Mouse (Mus musculus): Measurements from ENCODE around the gene Nucks1. TPM values are rescaled to one million over a fixed set of nuclear protein-coding genes. Genes with fewer than 3 reads are reported as not detected.

Gene Nucks1
- polyA plus RNA-seq, 1 experiment, result 4.7 TPM

DNA sequence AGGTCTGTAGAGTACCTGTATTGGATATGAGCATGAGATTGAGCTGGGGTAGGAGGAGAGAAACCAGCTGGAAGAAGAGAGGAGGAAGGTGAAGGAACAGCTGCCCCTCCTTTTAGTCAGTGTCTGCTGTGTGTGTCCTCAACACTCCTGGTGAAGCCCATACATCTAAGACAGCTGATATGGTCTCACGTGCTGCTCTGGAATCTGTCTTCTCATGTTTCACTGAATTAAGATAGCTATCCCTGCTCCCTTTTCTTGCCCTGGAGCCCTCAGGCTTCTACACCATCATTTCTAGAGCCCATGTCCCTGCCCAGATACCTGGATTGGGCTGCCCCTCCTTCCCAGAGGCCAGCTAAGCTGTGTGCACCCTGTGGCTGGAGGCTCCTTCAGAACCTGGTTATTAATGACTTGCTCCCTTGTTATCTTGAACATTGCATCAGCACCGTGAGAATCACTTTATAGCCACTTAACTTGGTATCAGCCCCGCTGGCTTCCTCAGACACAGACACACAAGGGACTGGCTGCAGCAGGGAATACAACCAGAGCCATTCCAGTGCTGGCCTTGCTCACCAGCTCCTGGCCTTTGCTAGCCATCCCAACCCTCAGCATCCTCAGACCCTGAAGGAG lies 44.9 kb downstream of the Nucks1 start:
- 72% methylated on average over 3 of the region's 3 CpGs for WGBS
- H3K4me1 ChIP-seq (ENCODE audit: control insufficient read depth, insufficient read depth, insufficient read length), result no peaks in the 10 kb centered on the region
- no peaks in the 10 kb centered on the region for H3K36me3 ChIP-seq (ENCODE audit: control insufficient read depth, insufficient read depth, low read length)
- H3K27me3 ChIP-seq (ENCODE audit: control insufficient read depth, insufficient read depth, low read length), result no peaks in the 10 kb centered on the region
- no peak for DNase-seq (ENCODE audit: low read depth in 1 of 2, low spot score in 2 of 2)
- no peak overlapping the region for H3K4me3 ChIP-seq (ENCODE audit: extremely low read depth, insufficient read depth, insufficient read length)
- H3K27ac ChIP-seq (ENCODE audit: insufficient read depth, low read length), result no peak overlapping the region
- TF ChIP-seq POLR2A (IDR thresholded peaks at IDR 0.05; ENCODE audit: low read depth, low read length), result no peak
- TF ChIP-seq CTCF (IDR thresholded peaks at IDR 0.05; ENCODE audit: extremely low read depth, insufficient read depth, insufficient read length, insufficient replicate concordance), result no peak

- Histone ChIP-seq H3K36me3 (ENCODE audit: control insufficient read depth, insufficient read depth, low read length) (no peaks in the 10 kb centered on the region), H3K27ac (ENCODE audit: insufficient read depth, low read length) (no peak overlapping the region), H3K4me1 (ENCODE audit: control insufficient read depth, insufficient read depth, insufficient read length) (no peaks in the 10 kb centered on the region), H3K4me3 (ENCODE audit: extremely low read depth, insufficient read depth, insufficient read length) (no peak overlapping the region), H3K27me3 (ENCODE audit: control insufficient read depth, insufficient read depth, low read length) (peaks cover 3% of the 10 kb centered on the region; the same call in 1 of the 2 replicates)
- 75% methylated on average over 5 of the region's 5 CpGs for WGBS
- no peak for TF ChIP-seq POLR2A (IDR thresholded peaks at IDR 0.05; ENCODE audit: low read depth, low read length)
- no peak for DNase-seq (ENCODE audit: low read depth in 1 of 2, low spot score in 2 of 2)
These were observed 47.1 kb downstream of the Nucks1 start for GRCm38 (mm10) chr1:131957416-131957815.

DNA sequence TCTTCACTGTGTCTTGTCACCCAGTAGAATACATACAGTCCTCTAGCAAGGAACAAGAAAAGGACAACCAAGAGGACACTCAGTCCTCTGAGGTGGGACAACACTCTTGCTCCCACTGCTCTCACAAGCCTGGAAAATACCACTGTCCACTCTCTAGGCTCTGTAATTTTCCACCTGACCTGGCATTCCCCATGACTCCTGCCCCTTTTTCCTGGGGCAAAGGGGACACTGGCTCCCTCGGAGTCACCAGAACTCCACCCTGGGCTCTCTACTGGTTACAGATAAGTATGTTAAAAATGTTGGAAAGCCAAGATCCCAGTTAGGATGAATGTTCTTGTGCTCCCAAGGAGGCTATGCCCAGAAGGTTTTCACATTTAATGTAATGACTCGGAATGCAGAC lies 50.7 kb downstream of the Nucks1 start:
- Histone ChIP-seq H3K36me3 (ENCODE audit: control insufficient read depth, insufficient read depth, low read length) (no peaks in the 10 kb centered on the region), H3K27me3 (ENCODE audit: control insufficient read depth, insufficient read depth, low read length) (peaks cover 12% of the 10 kb centered on the region), H3K4me3 (ENCODE audit: extremely low read depth, insufficient read depth, insufficient read length) (no peak overlapping the region), H3K27ac (ENCODE audit: insufficient read depth, low read length) (no peak overlapping the region), H3K4me1 (ENCODE audit: control insufficient read depth, insufficient read depth, insufficient read length) (peaks cover 2% of the 10 kb centered on the region)
- 85% methylated on average over 2 of the region's 2 CpGs for WGBS
- DNase-seq (ENCODE audit: low read depth in 1 of 2, low spot score in 2 of 2), result no peak
- no peak for TF ChIP-seq POLR2A (IDR thresholded peaks at IDR 0.05; ENCODE audit: low read depth, low read length)
- no peak for TF ChIP-seq CTCF (IDR thresholded peaks at IDR 0.05; ENCODE audit: extremely low read depth, insufficient read depth, insufficient read length, insufficient replicate concordance)

GRCm38 (mm10) chr1:131962606-131963084 lies 52.3 kb downstream of the Nucks1 start, which contains the start of gene Slc45a3:
Slc45a3 (plus strand) TSS chr1:131962967.
- Histone ChIP-seq H3K27ac (ENCODE audit: insufficient read depth, low read length) (peak within 1 kb of the TSS; percentile 33), H3K4me3 (ENCODE audit: extremely low read depth, insufficient read depth, insufficient read length) (peak within 1 kb of the TSS; percentile 41), H3K36me3 (ENCODE audit: control insufficient read depth, insufficient read depth, low read length) (no peaks in the 10 kb centered on the region), H3K27me3 (ENCODE audit: control insufficient read depth, insufficient read depth, low read length) (peaks cover 12% of the 10 kb centered on the region), H3K4me1 (ENCODE audit: control insufficient read depth, insufficient read depth, insufficient read length) (peaks cover 2% of the 10 kb centered on the region)
- no peak for TF ChIP-seq POLR2A (IDR thresholded peaks at IDR 0.05; ENCODE audit: low read depth, low read length)
- TF ChIP-seq CTCF (IDR thresholded peaks at IDR 0.05; ENCODE audit: extremely low read depth, insufficient read depth, insufficient read length, insufficient replicate concordance), result no peak
- WGBS, result 2% methylated on average over 33 of the region's 35 CpGs
- DNase-seq (ENCODE audit: low read depth in 1 of 2, low spot score in 2 of 2), result no peak

DNA sequence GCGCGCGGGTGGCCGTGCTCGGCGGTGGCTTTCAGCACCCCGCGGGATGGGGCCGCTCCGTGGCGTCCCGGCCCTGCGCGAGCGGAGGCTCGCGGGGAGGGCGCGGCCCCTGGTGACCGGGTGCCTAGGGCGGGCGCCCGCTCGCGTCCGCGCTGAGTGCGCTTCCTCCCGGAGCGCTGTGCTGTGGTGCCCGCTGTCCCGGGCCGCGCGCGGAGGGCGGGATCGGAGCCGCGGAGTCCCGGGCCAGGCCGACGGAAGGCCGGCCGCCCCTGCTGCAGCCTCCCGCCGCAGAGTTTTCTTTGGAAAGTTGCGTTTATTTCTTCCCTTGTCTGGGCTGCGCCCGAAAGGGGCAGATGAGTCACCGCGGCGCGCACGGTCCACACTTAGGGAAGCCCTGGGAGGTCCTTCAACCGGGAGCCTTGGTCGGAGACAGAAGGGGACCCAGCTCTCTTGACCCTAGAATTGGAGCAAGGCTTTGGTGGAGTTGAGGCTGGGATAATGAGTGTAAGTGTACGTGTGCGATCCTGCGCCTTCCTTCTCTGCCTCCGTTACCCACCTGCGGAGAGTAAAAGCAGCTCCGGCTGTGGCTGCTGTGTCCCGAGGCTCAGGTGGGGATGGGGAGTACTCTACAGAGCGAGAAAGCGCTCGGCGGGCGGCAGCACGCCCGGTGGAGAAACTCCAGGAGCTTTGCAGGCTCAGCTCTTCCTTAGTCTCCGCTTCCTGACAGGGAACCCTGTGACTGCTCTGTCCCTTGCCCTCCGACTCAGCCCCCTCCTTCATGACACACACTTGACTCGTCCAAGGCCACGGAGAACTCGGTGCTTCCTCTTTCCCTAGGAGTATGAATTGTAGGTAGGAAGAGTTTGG lies 53.0 kb downstream of the Nucks1 start:
- peaks cover 2% of the 10 kb centered on the region for H3K4me1 ChIP-seq (ENCODE audit: control insufficient read depth, insufficient read depth, insufficient read length)
- no peaks in the 10 kb centered on the region for H3K36me3 ChIP-seq (ENCODE audit: control insufficient read depth, insufficient read depth, low read length)
- H3K27ac ChIP-seq (ENCODE audit: insufficient read depth, low read length), result peak overlapping the region; percentile 33
- peak overlapping the region; percentile 41 for H3K4me3 ChIP-seq (ENCODE audit: extremely low read depth, insufficient read depth, insufficient read length)
- H3K27me3 ChIP-seq (ENCODE audit: control insufficient read depth, insufficient read depth, low read length), result peaks cover 12% of the 10 kb centered on the region
- TF ChIP-seq CTCF (IDR thresholded peaks at IDR 0.05; ENCODE audit: extremely low read depth, insufficient read depth, insufficient read length, insufficient replicate concordance), result no peak
- TF ChIP-seq POLR2A (IDR thresholded peaks at IDR 0.05; ENCODE audit: low read depth, low read length), result no peak
- 1% methylated on average over 76 of the region's 76 CpGs for WGBS
- no peak for DNase-seq (ENCODE audit: low read depth in 1 of 2, low spot score in 2 of 2)

GRCm38 (mm10) chr1:131964100-131964499 lies 53.8 kb downstream of the Nucks1 start:
- Histone ChIP-seq H3K27ac (ENCODE audit: insufficient read depth, low read length) (peak overlapping the region; percentile 10; the same call in 1 of the 2 replicates), H3K27me3 (ENCODE audit: control insufficient read depth, insufficient read depth, low read length) (peaks cover 12% of the 10 kb centered on the region), H3K4me1 (ENCODE audit: control insufficient read depth, insufficient read depth, insufficient read length) (peaks cover 2% of the 10 kb centered on the region), H3K4me3 (ENCODE audit: extremely low read depth, insufficient read depth, insufficient read length) (no peak overlapping the region), H3K36me3 (ENCODE audit: control insufficient read depth, insufficient read depth, low read length) (no peaks in the 10 kb centered on the region)
- 57% methylated on average over 5 of the region's 5 CpGs for WGBS
- DNase-seq (ENCODE audit: low read depth in 1 of 2, low spot score in 2 of 2), result no peak
- TF ChIP-seq CTCF (IDR thresholded peaks at IDR 0.05; ENCODE audit: extremely low read depth, insufficient read depth, insufficient read length, insufficient replicate concordance), result no peak
- TF ChIP-seq POLR2A (IDR thresholded peaks at IDR 0.05; ENCODE audit: low read depth, low read length), result no peak
